Mouse (Mus musculus) limb, embryonic 13.5 days (tissue): Measurements from ENCODE around the gene Arid3b. TPM values are rescaled to one million over a fixed set of nuclear protein-coding genes. Genes with fewer than 3 reads are reported as not detected.

Experiments used
- ATAC-seq: fragments of 200-750 bp; cut with Nextera tagmentation; 2 replicates; pipeline ENCODE4 v1.8.0; 2017; ENCODE audit warnings: low read depth, moderate number of reproducible peaks, moderate TSS enrichment; ENCODE audit not compliant: low FRiP score
- H3K27ac ChIP-seq: fragments of 300-500 bp; sonication (generic); 2 replicates; pipeline ENCODE4 v1.5.1; 2015; ENCODE audit warnings: inconsistent platforms, mild to moderate bottlenecking, moderate library complexity
- H3K27me3 ChIP-seq: fragments of 300-500 bp; sonication (generic); 2 replicates; pipeline ENCODE4 v1.6.1; 2015; ENCODE audit warnings: mild to moderate bottlenecking, inconsistent platforms
- H3K36me3 ChIP-seq: fragments of 300-500 bp; sonication (generic); 2 replicates; pipeline ENCODE4 v1.6.1; 2015; ENCODE audit warnings: inconsistent platforms, mild to moderate bottlenecking, moderate library complexity
- H3K4me1 ChIP-seq: fragments of 300-500 bp; sonication (generic); 2 replicates; pipeline ENCODE4 v1.6.1; 2015; ENCODE audit warnings: inconsistent platforms
- H3K4me2 ChIP-seq: fragments of 300-500 bp; sonication (generic); replicated peaks from 2 replicates; pipeline ENCODE4 v1.6.1; 2015; ENCODE audit warnings: inconsistent platforms, mild to moderate bottlenecking, moderate library complexity
- H3K4me3 ChIP-seq: fragments of 300-500 bp; sonication (generic); 2 replicates; pipeline ENCODE4 v1.5.1; 2015; ENCODE audit warnings: moderate library complexity, mild to moderate bottlenecking, inconsistent platforms
- H3K9ac ChIP-seq: fragments of 300-500 bp; sonication (generic); 2 replicates; pipeline ENCODE4 v1.6.1; 2015; ENCODE audit warnings: mild to moderate bottlenecking, inconsistent platforms
- H3K9me3 ChIP-seq: fragments of 300-500 bp; sonication (generic); 2 replicates; pipeline ENCODE4 v1.6.1; 2016; ENCODE audit warnings: inconsistent platforms
- WGBS: fragments of 180-500 bp; shearing (Covaris S2); methylation state at CpG from one replicate; pipeline ENCODE4 v1.1.7; 2015; 5-methylcytosine and 5-hydroxymethylcytosine counted together
- polyA plus RNA-seq: library from polyadenylated mRNA; unstranded; fragments of >200 nt; fragmentation: Nextera tagmentation; extraction: Ambion mirVana; gene quantifications from 2 replicates; pipeline ENCODE4 v1.2.1, GENCODE M21; 2015

Arid3b gene
- polyA plus RNA-seq, 1 experiment from 2014 or later = 7.3 TPM

DNA sequence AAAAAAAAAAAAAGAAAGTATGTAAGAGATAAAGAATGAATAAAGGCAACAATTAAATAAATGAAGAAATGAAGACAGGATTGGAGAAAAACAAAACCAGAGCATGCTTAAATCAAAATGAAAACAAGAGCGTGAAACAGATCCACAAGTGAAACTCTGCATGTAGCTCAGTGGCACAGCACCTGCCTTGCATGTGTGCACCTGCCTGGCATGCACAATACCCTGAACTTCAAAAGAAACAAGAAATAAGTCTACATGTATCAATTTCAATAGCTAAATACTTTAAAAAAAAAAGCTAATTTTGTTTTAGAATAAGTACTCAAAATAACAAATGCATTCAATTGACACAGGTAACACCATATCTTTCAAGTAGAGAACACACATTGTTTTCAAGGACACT is 13.2 kb downstream of the Arid3b start:
- WGBS = 82% methylated on average over 1 of the region's 1 CpGs
- no peaks in the 10 kb centered on the region for H3K27me3 ChIP-seq
- ATAC-seq = no peak
- H3K36me3 ChIP-seq = no peaks in the 10 kb centered on the region
- H3K4me3 ChIP-seq = no peak overlapping the region
- no peak overlapping the region for H3K4me2 ChIP-seq
- no peak overlapping the region for H3K9ac ChIP-seq
- no peak overlapping the region for H3K27ac ChIP-seq
- no peaks in the 10 kb centered on the region for H3K9me3 ChIP-seq
- peaks cover 24% of the 10 kb centered on the region for H3K4me1 ChIP-seq

DNA sequence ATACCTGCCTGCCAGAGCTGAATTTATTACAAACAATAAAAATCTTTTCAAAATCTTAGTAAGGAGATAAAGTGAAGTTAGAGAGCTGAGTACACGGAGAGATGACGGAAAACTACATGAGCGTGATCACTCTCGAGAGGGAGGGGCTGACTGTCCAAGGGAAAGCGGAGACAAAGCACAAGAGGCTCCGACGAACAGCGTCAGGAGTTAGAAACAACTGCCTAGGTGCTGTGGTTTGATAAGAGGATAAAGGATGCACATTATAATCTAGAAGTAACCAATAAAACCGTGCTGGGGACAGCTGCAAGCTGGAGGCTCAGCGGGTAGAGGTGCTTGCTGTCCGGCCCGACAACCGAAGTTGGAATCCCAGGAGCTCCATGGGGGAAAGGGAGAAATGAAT is 13.8 kb downstream of the Arid3b start:
- H3K27ac ChIP-seq = no peak overlapping the region
- no peaks in the 10 kb centered on the region for H3K9me3 ChIP-seq
- no peak overlapping the region for H3K9ac ChIP-seq
- no peak for ATAC-seq
- H3K4me2 ChIP-seq = no peak overlapping the region
- H3K4me1 ChIP-seq = peaks cover 30% of the 10 kb centered on the region
- H3K4me3 ChIP-seq = no peak overlapping the region
- H3K27me3 ChIP-seq = no peaks in the 10 kb centered on the region
- H3K36me3 ChIP-seq = no peaks in the 10 kb centered on the region
- 78% methylated on average over 13 of the region's 13 CpGs for WGBS

DNA sequence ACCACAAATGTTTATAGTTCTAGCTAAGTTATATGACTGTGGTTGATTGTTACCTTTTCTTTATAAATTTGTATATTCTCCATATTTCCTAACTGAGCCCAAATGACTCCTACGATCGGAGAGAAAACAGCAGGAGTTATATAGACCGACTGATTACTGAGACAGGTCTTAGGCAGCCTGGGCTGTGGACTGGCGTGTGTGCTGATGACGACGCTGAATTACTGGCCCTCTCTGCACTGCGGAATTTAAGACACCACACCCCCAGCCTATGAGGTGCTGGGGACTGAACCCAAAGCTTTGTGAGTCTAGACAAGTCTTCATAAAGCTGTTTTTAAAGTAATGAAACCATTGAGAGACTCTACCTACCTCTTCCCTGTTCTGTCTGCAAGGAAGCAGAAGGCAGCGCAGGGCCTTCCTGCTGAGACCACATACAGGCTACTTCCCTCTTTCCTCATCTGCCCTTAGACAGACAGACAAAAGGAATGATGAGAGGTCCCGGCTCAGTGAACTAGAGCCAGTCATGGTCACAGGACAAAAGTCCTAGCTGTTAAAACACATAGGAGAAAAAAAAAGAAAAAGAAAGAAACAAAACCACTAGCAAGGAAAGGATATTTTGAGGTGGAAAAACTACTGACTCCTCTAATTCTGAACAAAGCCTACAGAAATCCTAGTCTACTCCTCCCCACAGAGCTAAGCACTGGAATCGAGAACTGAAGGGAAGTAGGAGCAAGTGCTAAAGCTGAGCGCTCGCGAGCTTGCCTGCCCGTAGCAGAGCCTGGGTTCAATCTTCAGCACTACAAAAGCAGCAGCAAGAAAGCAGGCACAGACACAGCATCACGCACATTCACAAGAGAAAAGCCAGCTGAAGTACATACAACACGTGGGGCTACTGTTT is 16.2 kb downstream of the Arid3b start:
- Histone ChIP-seq H3K36me3 (no peaks in the 10 kb centered on the region), H3K27me3 (no peaks in the 10 kb centered on the region), H3K4me1 (peaks cover 54% of the 10 kb centered on the region), H3K4me2 (no peak overlapping the region), H3K4me3 (no peak overlapping the region), H3K27ac (no peak overlapping the region; the same call in 1 of the 2 replicates), H3K9me3 (no peaks in the 10 kb centered on the region), H3K9ac (no peak overlapping the region)
- ATAC-seq = no peak
- 31% methylated on average over 16 of the region's 16 CpGs for WGBS

DNA sequence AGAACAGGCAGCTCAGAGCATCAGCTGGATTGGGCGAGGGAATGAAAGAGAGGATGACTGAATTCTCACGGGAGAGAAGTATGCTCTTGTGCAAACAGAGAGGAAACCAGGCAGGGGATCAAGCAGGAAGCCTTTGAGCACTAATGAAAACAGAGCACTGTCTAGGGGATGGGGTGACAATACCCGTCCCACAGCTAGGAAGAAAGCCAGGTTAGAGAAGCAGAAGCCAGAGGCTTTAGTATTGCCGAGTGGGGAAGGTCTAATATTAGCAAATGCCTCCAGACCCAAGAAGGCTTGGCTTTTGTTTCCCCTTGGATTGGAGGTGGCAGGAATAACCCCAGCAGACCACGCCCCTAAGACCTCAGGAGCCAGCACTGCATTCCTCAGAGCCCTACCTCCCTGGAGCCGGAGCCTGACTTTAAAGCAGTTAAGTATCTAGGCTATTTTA is 19.3 kb downstream of the Arid3b start:
- H3K27ac ChIP-seq = no peak overlapping the region
- no peaks in the 10 kb centered on the region for H3K36me3 ChIP-seq
- H3K4me1 ChIP-seq = peaks cover 86% of the 10 kb centered on the region
- ATAC-seq = no peak
- no peak overlapping the region for H3K4me3 ChIP-seq
- H3K9me3 ChIP-seq = no peaks in the 10 kb centered on the region
- 5% methylated on average over 6 of the region's 6 CpGs for WGBS
- H3K4me2 ChIP-seq = peak overlapping the region; percentile 32
- H3K27me3 ChIP-seq = no peaks in the 10 kb centered on the region
- H3K9ac ChIP-seq = no peak overlapping the region

DNA sequence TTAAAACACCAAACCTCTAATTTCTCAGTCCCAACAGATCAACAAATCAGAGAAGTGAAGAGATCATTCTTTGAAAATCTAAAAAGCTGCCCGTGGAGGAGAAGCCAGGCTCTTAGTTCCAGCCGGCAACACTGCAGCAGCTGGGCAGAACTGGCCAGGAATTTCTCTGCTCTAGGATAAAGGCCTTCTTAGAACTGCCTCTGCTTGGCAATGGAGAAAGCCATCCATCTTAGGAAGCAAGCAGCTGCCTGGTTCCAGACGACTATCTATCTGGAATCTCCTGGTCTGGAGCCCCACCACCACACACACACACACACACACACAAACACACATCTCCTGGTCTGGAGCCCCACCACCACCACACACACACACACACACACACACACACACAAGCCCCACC is 21.7 kb downstream of the Arid3b start:
- Histone ChIP-seq H3K9ac (no peak overlapping the region), H3K9me3 (no peaks in the 10 kb centered on the region), H3K27ac (no peak overlapping the region; the same call in 1 of the 2 replicates), H3K36me3 (no peaks in the 10 kb centered on the region), H3K4me1 (peaks cover 77% of the 10 kb centered on the region), H3K4me3 (no peak overlapping the region), H3K4me2 (no peak overlapping the region), H3K27me3 (no peaks in the 10 kb centered on the region)
- no peak for ATAC-seq
- WGBS = 20% methylated on average over 3 of the region's 3 CpGs

DNA sequence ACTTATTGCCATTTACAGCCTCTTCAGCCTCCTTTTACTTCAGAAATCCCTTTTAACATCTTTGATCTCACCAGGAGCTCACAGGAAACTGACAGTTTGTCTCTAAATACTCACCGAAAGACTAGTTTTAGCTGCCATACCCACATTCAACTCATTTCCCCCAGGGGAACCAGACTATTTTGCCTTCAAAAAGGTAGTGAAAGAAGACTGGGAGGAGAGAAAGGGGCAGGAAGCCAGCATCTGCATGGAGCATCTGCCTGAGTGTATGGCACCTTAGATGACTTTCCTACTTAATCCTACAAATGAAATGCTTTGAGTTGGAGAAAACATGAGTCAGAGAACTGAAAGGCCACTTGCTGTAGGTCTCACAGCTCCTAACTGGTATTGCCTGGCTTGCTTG is 22.6 kb downstream of the Arid3b start:
- no peak overlapping the region for H3K9ac ChIP-seq
- no peaks in the 10 kb centered on the region for H3K36me3 ChIP-seq
- no peak overlapping the region for H3K4me3 ChIP-seq
- H3K4me2 ChIP-seq = no peak overlapping the region
- ATAC-seq = no peak
- no peak overlapping the region for H3K27ac ChIP-seq
- H3K4me1 ChIP-seq = peaks cover 83% of the 10 kb centered on the region
- H3K9me3 ChIP-seq = no peaks in the 10 kb centered on the region
- WGBS = 19% methylated on average over 1 of the region's 1 CpGs
- H3K27me3 ChIP-seq = no peaks in the 10 kb centered on the region

DNA sequence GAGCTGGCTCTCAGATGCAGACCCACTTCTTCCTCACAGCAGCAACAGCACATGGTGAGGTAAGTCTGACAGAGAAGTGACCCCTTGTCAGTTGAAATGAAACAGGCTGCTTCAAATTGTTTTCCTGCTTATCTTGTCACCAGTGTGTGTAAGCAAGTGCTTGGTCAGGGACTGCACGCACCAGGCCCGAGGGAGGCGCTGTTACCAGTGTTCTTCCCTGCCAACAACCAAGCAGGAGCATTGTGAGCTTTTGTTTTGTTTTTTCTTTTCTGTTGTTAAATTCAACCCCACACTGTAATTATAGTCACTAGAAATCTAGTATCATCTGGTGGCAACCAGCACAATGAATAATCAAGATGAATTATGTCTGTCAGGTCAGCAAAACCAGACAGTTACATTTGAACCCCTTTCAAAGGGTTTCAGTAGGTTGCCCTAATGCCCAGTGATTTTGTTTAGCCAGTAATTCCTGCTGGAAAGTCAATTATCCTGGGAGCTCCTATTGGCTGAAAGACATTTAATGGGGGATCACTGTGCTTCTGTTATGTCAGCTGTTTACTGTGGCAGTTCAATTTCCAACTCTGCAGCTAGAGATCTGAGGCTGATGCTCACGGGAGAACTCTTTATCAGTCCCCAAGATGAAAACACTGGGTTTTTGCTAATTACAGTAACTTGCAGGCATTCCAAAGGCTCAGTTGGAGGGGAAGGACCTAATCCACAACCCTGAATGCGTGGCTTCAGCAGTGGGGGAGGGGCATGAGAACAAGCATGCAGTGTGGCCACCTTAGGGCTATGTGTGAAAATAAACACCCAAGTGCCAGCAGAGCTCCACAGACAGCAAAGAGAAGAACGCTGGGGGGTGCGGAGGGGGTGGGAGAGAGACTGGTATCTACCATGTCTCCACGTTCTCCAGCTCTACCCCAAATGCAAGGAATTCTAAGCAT is 24.5 kb downstream of the Arid3b start:
- Histone ChIP-seq H3K9ac (no peak overlapping the region), H3K27ac (no peak overlapping the region), H3K4me2 (peak overlapping the region; percentile 12; the same call in 1 of the 2 replicates), H3K9me3 (no peaks in the 10 kb centered on the region), H3K4me3 (no peak overlapping the region), H3K36me3 (no peaks in the 10 kb centered on the region), H3K27me3 (no peaks in the 10 kb centered on the region), H3K4me1 (peaks cover 83% of the 10 kb centered on the region)
- no peak for ATAC-seq
- 16% methylated on average over 8 of the region's 8 CpGs for WGBS

DNA sequence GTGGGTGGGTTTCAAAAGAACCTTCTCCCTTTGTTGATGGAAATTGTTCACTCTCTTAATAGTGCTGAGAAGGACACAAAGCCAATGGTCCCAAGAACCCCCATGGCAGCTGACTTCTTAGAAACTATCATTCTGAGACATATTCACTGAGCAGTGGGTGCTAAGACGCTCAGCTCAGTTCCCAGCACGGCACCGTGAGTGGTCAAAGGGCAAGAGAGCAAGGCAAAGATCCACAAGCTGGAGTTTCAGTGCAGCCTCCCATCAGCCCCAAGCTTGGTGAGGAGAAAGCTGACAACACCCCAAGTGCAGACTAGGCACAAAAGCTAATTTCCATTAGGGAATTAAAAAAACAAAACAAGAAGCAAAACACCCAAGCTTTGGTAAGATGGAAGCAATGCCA is 25.9 kb downstream of the Arid3b start:
- H3K9me3 ChIP-seq = no peaks in the 10 kb centered on the region
- no peak overlapping the region for H3K27ac ChIP-seq
- H3K9ac ChIP-seq = no peak overlapping the region
- 72% methylated on average over 3 of the region's 3 CpGs for WGBS
- no peak overlapping the region for H3K4me2 ChIP-seq
- H3K27me3 ChIP-seq = no peaks in the 10 kb centered on the region
- H3K36me3 ChIP-seq = no peaks in the 10 kb centered on the region
- peaks cover 83% of the 10 kb centered on the region for H3K4me1 ChIP-seq
- H3K4me3 ChIP-seq = no peak overlapping the region
- no peak for ATAC-seq

DNA sequence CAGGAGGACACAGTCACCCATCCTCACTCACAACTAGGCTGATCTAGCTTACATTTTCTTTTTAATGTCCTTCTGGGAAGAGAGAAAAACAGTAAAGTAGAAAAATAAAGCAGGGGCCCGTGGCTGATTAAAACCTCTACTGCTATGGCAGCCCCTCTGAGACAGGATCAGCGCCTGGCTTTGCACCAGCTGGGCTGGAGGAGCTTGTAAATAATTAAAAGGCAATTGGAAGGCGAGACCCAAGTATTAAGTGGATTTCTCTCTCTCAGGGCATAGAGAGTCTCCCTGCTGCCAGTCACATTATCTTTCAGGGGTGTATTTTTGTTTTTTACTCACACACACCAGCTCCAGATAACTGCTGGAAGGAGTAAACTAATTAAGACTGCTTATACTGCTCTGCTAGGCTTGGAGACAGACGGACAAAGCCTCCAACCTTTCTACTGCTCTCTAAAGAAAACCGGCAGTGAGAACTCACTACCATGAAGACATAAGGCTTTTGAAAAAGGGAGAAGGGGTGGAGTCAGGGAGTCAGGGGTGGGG is 27.8 kb downstream of the Arid3b start:
- 0 out of 2 replicates have a peak, but pooled peaks cover 4% of the 10 kb centered on the region for H3K27me3 ChIP-seq
- 18% methylated on average over 5 of the region's 5 CpGs for WGBS
- H3K4me1 ChIP-seq = peaks cover 65% of the 10 kb centered on the region
- no peak overlapping the region for H3K27ac ChIP-seq
- H3K4me2 ChIP-seq = peak overlapping the region; percentile 27; the same call in 1 of the 2 replicates
- 0 out of 2 replicates have a peak overlapping the region, but pooled peaks have one; percentile 19 for H3K9ac ChIP-seq
- no peak overlapping the region for H3K4me3 ChIP-seq
- H3K9me3 ChIP-seq = no peaks in the 10 kb centered on the region
- ATAC-seq = no peak
- H3K36me3 ChIP-seq = no peaks in the 10 kb centered on the region

DNA sequence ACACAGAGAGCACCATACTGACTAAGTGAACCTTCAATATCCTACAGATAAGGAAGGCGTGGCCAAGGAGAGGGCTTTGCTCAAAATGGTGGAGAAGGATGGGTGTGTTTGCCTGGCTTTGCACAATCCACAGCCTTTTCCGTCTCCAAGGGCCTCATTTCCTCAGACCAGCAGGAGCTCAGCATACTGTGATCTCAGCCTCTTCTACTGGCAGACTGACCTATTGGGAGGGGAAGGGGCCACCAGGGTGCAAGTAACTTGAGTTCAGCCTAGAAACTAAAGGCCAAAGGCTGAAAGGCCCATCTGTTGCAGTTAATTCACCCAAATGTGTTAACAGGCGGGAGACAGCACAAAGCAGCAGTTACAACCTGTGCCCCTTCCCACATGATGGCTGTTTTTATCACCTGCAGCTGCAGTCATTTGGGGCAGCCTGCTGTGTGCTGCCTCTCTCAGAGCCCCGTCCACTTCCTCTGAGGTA is 29.4 kb downstream of the Arid3b start:
- H3K36me3 ChIP-seq = no peaks in the 10 kb centered on the region
- H3K4me3 ChIP-seq = no peak overlapping the region
- 0 out of 2 replicates have a peak, but pooled peaks have one; percentile 48 for ATAC-seq
- 25% methylated on average over 4 of the region's 4 CpGs for WGBS
- H3K9me3 ChIP-seq = no peaks in the 10 kb centered on the region
- H3K27me3 ChIP-seq = 0 out of 2 replicates have a peak, but pooled peaks cover 4% of the 10 kb centered on the region
- no peak overlapping the region for H3K9ac ChIP-seq
- peaks cover 59% of the 10 kb centered on the region for H3K4me1 ChIP-seq
- H3K27ac ChIP-seq = 0 out of 2 replicates have a peak overlapping the region, but pooled peaks have one; percentile 1
- H3K4me2 ChIP-seq = no peak overlapping the region

DNA sequence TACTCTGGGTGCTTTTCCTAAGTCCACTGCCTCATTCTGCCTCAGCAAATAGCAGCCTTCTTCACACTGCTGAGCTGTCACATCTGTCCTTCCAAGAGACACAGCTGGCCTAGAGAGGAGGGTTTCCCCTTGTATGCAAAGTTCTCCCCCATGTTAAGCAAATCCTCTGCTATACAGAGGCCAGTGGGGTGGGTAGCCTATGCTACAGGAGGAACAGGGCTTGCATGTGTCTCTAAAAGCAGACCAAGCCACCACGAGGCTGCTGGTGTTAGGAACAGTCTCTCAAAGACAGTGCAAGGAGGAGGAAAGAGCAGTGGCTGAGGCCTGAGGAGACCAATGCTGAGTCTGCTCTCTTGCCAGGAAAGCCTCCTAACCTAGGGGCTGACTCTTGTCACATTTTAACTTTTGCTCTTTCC is 30.5 kb downstream of the Arid3b start:
- H3K4me3 ChIP-seq = no peak overlapping the region
- no peak overlapping the region for H3K4me2 ChIP-seq
- H3K27me3 ChIP-seq = 0 out of 2 replicates have a peak, but pooled peaks cover 4% of the 10 kb centered on the region
- H3K9ac ChIP-seq = no peak overlapping the region
- H3K36me3 ChIP-seq = no peaks in the 10 kb centered on the region
- H3K4me1 ChIP-seq = peaks cover 52% of the 10 kb centered on the region
- no peaks in the 10 kb centered on the region for H3K9me3 ChIP-seq
- no peak overlapping the region for H3K27ac ChIP-seq
- WGBS = 15% methylated on average over 1 of the region's 1 CpGs
- ATAC-seq = no peak
